Mouse (Mus musculus) liver, embryonic 14.5 days (tissue): ENCODE data around the gene Soat2.

Experiments
- CTCF ChIP-seq: IDR thresholded peaks from 2 replicates; pipeline ENCODE4 v1.5.1; 2016; ENCODE audit warnings: antibody characterized with exemption, low read depth, control low read depth
- EP300 ChIP-seq: IDR thresholded peaks from 2 replicates; pipeline ENCODE4 v1.6.1; 2016; ENCODE audit warnings: antibody characterized with exemption, low read depth

- no peak for TF ChIP-seq EP300
- peak; percentile 22; the same call in 1 of the 2 replicates for TF ChIP-seq CTCF
Measured at GRCm38 (mm10) chr15:102136129-102136758, 14.1 kb upstream of the Soat2 start, which contains the start of gene Spryd3.
